In the genomic region with DNA sequence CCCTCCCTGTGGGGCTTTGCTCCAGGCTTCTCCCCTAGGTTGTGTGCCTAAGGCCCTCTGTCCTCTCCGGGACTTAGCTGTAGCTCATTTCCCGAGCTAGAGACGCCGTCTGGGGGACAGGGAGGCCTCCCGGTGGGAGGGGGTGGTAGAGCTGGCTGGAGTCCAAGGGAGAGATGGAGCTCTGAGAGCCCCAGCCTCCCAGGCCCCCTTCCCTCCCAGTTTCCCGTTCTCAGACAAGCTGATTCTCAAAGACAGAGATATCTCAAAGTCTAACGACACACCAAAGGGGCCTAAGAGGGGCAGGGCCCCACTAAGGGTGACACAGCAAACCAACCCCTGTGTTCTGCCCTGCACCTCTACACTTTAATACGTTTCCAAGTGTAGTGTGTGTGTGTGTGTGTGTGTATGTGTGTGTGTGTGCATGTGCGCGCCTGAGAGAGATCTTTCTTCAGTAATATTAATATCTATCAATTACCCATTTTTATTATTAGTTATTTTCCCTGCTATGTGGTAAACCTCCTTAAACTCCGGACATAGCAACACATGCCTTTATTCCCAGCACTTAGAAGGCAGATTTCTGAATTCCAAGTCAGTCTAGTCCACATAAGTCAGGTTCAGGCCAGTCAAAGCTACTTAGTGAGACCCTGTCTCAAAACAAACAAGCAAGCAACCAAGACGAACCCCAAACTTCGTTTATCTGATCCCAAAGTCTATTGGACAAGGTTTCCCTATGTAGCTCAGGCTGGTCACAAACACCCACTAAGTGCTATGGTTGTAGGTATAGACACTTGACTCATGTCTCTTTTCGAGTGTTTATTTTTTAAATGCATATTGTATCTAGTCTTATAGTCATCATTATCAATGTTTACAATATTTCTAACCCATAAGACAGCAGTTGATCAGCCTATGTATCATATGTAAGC, we compare ENCODE assay signal across 8 mouse cellular contexts. TPM values are rescaled to one million over a fixed set of nuclear protein-coding genes. Genes with fewer than 3 reads are reported as not detected.
DNase-seq lines count a peak whose midpoint lies in the region; ATAC-seq and TF ChIP-seq lines count a peak whose summit lies in the region.

No protein-coding gene starts in this region.

- ATAC-seq in hematopoietic stem cell, adult 5-6 weeks (replicated peaks in 1 of 2; ENCODE audit: insufficient read depth in 1 of 2, low FRiP score in 2 of 2, low TSS enrichment in 1 of 2, low read depth in 1 of 2, poor library complexity in 2 of 2, severe bottlenecking in 2 of 2) = peak; percentile 11 to 15; a peak in 1 of 4 replicates
- ATAC-seq in limb, embryonic 14.5 days (ENCODE audit: low FRiP score, low read depth) = no peak
- ATAC-seq in midbrain, embryonic 14.5 days (ENCODE audit: low FRiP score, low TSS enrichment) = peak; percentile 25; the same call in 1 of the 2 replicates

- peak overlapping the region; percentile 81 for H3K27ac ChIP-seq in limb, embryonic 14.5 days (replicated peaks; ENCODE audit: low read depth, low read length)
- peak overlapping the region; percentile 41; the same call in 1 of the 2 replicates for H3K27ac ChIP-seq in midbrain, embryonic 14.5 days (replicated peaks; ENCODE audit: low read depth, low read length)

- H3K27me3 ChIP-seq in limb, embryonic 14.5 days (ENCODE audit: control insufficient read depth, insufficient read depth, low read length) = no peaks in the 10 kb centered on the region
- peaks cover 8% of the 10 kb centered on the region; the same call in 1 of the 2 replicates for H3K27me3 ChIP-seq in midbrain, embryonic 14.5 days (ENCODE audit: control insufficient read depth, insufficient read depth, low read length)

- H3K9me3 ChIP-seq in limb, embryonic 14.5 days (ENCODE audit: control insufficient read depth, low read length) = no peaks in the 10 kb centered on the region
- H3K9me3 ChIP-seq in midbrain, embryonic 14.5 days (ENCODE audit: control insufficient read depth, low read length) = no peaks in the 10 kb centered on the region

- H3K4me1 ChIP-seq in limb, embryonic 14.5 days (ENCODE audit: control insufficient read depth, insufficient read depth, low read length) = peaks cover 60% of the 10 kb centered on the region
- peaks cover 27% of the 10 kb centered on the region for H3K4me1 ChIP-seq in midbrain, embryonic 14.5 days (ENCODE audit: control insufficient read depth, insufficient read depth, low read length)

- H3K4me3 ChIP-seq in limb, embryonic 14.5 days (replicated peaks; ENCODE audit: low read length) = peak overlapping the region; percentile 43
- peak overlapping the region; percentile 42 for H3K4me3 ChIP-seq in midbrain, embryonic 14.5 days (replicated peaks; ENCODE audit: low read depth, low read length)

- WGBS in limb, embryonic 14.5 days = 32% methylated on average over 14 of the region's 14 CpGs
- 37% methylated on average over 14 of the region's 14 CpGs for WGBS in midbrain, embryonic 14.5 days

- H3K9ac ChIP-seq in limb, embryonic 14.5 days (ENCODE audit: low read depth, low read length, severe bottlenecking) = peak overlapping the region; percentile 49
- H3K9ac ChIP-seq in midbrain, embryonic 14.5 days (replicated peaks; ENCODE audit: low read length) = peak overlapping the region; percentile 58

- peaks cover 15% of the 10 kb centered on the region for H3K36me3 ChIP-seq in limb, embryonic 14.5 days (ENCODE audit: control insufficient read depth, insufficient read depth, low read length)
- H3K36me3 ChIP-seq in midbrain, embryonic 14.5 days (ENCODE audit: control insufficient read depth, insufficient read depth, low read length) = no peaks in the 10 kb centered on the region

- peak; percentile 62 to 66 for DNase-seq in cerebellum, postnatal 10 days
- no peak for DNase-seq in cerebellum, adult 11 months
- peak; percentile 26 for DNase-seq in urinary bladder, postnatal 25 days (ENCODE audit: low spot score)
- DNase-seq in urinary bladder, adult 2 months (ENCODE audit: low spot score) = no peak
- peak; percentile 73 for DNase-seq in limb, embryonic 14.5 days (ENCODE audit: low spot score)
- peak; percentile 66 for DNase-seq in midbrain, embryonic 14.5 days
- DNase-seq in ovary, postnatal 14 days (ENCODE audit: low spot score) = no peak

- H3K4me2 ChIP-seq in limb, embryonic 14.5 days (replicated peaks; ENCODE audit: low read depth, low read length, severe bottlenecking) = peak overlapping the region; percentile 80
- peak overlapping the region; percentile 78 for H3K4me2 ChIP-seq in midbrain, embryonic 14.5 days (ENCODE audit: low read length)

- no peak for TF ChIP-seq POLR2A in limb, embryonic 14.5 days (IDR thresholded peaks at IDR 0.05; ENCODE audit: borderline replicate concordance, extremely low read depth, insufficient read depth, insufficient read length)

RNA-seq across cellular contexts. Expression of gene Hif3a, which starts 5.4 kb away (rescaled TPM):
- polyA plus RNA-seq in urinary bladder, adult 2 months (2012; rRNA removed) = 1.5 and 4.1 TPM in 2 replicates
- 1.0 and 6.9 TPM in 2 replicates for total RNA-seq in hematopoietic stem cell, adult 5-6 weeks (2017)
- 28.2 and 39.6 TPM in 2 replicates for polyA plus RNA-seq in limb, embryonic 14.5 days (2012; rRNA removed)
- polyA plus RNA-seq in limb, embryonic 14.5 days (2014; fragmentation: Nextera tagmentation; extraction: Ambion mirVana) = 23.7 and 26.6 TPM in 2 replicates
- polyA plus RNA-seq in midbrain, embryonic 14.5 days (2014; fragmentation: Nextera tagmentation; extraction: Ambion mirVana) = 1.5 and 4.6 TPM in 2 replicates

RNA-seq across cellular contexts. Expression of gene Psg16, which starts 17.0 kb away (rescaled TPM):
- polyA plus RNA-seq in urinary bladder, adult 2 months (2012; rRNA removed) = 0.08 and 0.18 TPM in 2 replicates
- total RNA-seq in hematopoietic stem cell, adult 5-6 weeks (2017) = 0.20 and 0.88 TPM in 2 replicates
- 0.23 TPM in 2 replicates for polyA plus RNA-seq in limb, embryonic 14.5 days (2012; rRNA removed)
- 0.12 and 0.33 TPM in 2 replicates for polyA plus RNA-seq in limb, embryonic 14.5 days (2014; fragmentation: Nextera tagmentation; extraction: Ambion mirVana)
- polyA plus RNA-seq in midbrain, embryonic 14.5 days (2014; fragmentation: Nextera tagmentation; extraction: Ambion mirVana) = 4.3 and 4.9 TPM in 2 replicates

RNA-seq across cellular contexts. Expression of gene Ppp5c, which starts 29.1 kb away (rescaled TPM):
- 104 and 116 TPM in 2 replicates for polyA plus RNA-seq in urinary bladder, adult 2 months (2012; rRNA removed)
- total RNA-seq in hematopoietic stem cell, adult 5-6 weeks (2017) = 80.2 and 111 TPM in 2 replicates
- 193 and 237 TPM in 2 replicates for polyA plus RNA-seq in limb, embryonic 14.5 days (2012; rRNA removed)
- 100 and 105 TPM in 2 replicates for polyA plus RNA-seq in limb, embryonic 14.5 days (2014; fragmentation: Nextera tagmentation; extraction: Ambion mirVana)
- 112 and 118 TPM in 2 replicates for polyA plus RNA-seq in midbrain, embryonic 14.5 days (2014; fragmentation: Nextera tagmentation; extraction: Ambion mirVana)

Comparison
In these comparisons a context has a peak if more than half of its experiments do, and no peak if none do; other contexts are left out.
1. DNase-seq: peak in cerebellum, postnatal 10 days (2 of 2), urinary bladder, postnatal 25 days (single experiment), limb, embryonic 14.5 days (single experiment) and midbrain, embryonic 14.5 days (single experiment); none in cerebellum, adult 11 months (single experiment), urinary bladder, adult 2 months (single experiment) and ovary, postnatal 14 days (single experiment).